Mouse (Mus musculus) gastrocnemius, postnatal 4 days (tissue): ENCODE results near the gene Apol7e. TPM values are rescaled to one million over a fixed set of nuclear protein-coding genes. Genes with fewer than 3 reads are reported as not detected.
A peak's percentile ranks its signal among the peaks of the same experiment; 100 is the strongest.
"Not testable (repeated sequence)": the region's sequence is repeated elsewhere in the genome, so short reads cannot be mapped to it uniquely, and the experiment has no call there.

ENCODE experiments used
- DNase-seq, 2 experiments: peaks; one replicate each; pipeline ENCODE4 v3.0.0; 2021 to 2022; ENCODE audit warnings: low spot score in 2 of 2, mixed read lengths in 2 of 2
- long read RNA-seq, 2 experiments: library from polyadenylated mRNA; stranded (forward); transcript quantifications; one replicate each; pipeline ENCODE4 v2.0.0; 2021
- total RNA-seq, 2 experiments: library from RNA; stranded (reverse); gene quantifications; 2 replicates each; pipeline ENCODE4 v1.2.3; 2021

Gene Apol7e
- under 1 TPM in 1 of 2 experiments, not detected in 1; 0.20 TPM for total RNA-seq
- long read RNA-seq, experiment 1: 0 reads
- long read RNA-seq, experiment 2: 0 reads

DNA sequence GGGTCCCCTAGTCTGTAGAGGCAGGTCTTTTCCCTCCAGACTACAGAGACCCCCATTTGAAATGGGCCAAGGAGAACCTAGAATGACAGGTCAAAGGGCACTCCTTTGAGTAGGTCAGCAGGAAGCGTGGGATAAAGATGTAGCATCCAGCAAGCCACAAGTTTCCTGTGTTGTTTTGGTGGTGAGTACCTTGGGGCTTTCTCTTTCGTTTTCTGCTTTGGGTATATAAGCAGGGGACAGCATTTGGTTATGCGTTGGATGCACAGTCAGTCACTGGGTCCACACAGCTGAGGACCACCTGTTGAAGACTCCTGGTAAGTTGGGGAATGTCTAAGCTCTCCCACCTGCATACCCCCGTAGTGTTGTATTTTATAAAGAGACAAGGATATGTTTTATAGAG is at the start of gene Apol7e:
Gene Apol7e (plus strand): TSS at position 202 of the 400 bp plus-strand sequence.
- DNase-seq: not testable (repeated sequence)

GRCm38 (mm10) chr15:77651143-77651542 is 47.5 kb upstream of the Apol7e start:
- not testable (repeated sequence) for DNase-seq

DNA sequence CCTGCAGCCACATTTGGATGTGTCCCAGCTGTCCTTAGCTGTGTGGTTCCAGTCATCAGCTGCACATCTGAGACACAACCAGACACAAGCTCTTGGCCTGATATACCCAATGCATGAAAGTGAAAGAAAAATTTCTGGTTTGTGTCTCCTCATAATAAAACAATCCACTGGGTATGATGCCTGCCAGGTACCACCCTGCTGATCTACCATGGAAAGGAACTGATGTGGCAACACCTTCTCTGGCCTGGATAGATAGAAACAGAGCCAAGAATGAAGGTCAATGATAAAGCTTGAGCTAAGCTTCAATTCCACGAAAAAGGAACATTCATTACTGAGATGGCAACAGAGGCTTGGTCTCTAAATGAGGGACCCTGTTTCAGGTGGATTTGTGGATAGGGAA is 38.9 kb upstream of the Apol7e start:
- not testable (repeated sequence) for DNase-seq

DNA sequence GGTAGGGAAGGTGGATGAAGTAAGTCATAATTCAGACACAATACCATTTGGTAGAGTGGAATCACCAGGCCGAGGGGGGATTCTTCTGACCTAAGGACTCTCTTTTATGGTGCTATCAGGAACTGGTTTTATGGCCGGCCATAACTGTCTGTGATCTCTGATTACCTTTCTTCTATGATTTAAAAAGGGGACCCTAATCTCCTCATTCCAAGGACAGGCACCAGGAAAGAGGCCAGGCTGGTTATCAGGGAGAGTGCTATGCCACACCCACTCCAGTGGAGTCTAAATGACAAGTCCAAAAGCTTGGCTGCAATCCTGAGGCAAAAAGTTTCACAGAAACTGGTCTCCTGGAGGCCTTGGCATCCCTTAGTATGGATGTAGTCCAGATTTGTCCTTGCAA is 36.8 kb upstream of the Apol7e start:
- not testable (repeated sequence) for DNase-seq

DNA sequence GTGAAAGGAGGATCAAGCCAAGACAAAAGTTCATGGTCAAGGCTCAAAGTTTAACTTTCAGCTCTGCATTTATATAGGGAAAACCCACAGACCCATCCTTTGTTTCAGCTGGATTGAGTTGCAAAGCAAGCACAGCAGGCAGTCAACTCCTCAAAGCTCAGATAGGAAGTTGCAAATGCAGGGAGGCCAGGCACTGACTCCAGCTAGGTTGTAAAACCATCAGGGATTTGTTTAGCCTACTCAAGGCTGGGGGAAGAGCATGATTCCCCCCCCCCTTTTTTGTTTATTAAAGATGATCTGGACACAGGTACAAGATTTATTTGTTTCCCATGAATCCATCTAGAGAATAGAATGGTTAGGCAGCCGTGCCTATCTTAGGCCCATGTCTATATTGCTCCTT is 24.6 kb upstream of the Apol7e start:
- not testable (repeated sequence) for DNase-seq

- DNase-seq: peak; percentile 17 to 47
Measured at GRCm38 (mm10) chr15:77683944-77684343, 14.7 kb upstream of the Apol7e start.

GRCm38 (mm10) chr15:77691532-77692311 is 6.9 kb upstream of the Apol7e start:
- not testable (repeated sequence) for DNase-seq

GRCm38 (mm10) chr15:77694687-77695295 is 3.9 kb upstream of the Apol7e start:
- not testable (repeated sequence) for DNase-seq

GRCm38 (mm10) chr15:77705306-77705705 is 6.6 kb downstream of the Apol7e start:
- not testable (repeated sequence) for DNase-seq

- not testable (repeated sequence) for DNase-seq
Measured at GRCm38 (mm10) chr15:77708936-77709335, 10.3 kb downstream of the Apol7e start.

- not testable (repeated sequence) for DNase-seq
Measured at GRCm38 (mm10) chr15:77718240-77718639, 19.6 kb downstream of the Apol7e start.

DNA sequence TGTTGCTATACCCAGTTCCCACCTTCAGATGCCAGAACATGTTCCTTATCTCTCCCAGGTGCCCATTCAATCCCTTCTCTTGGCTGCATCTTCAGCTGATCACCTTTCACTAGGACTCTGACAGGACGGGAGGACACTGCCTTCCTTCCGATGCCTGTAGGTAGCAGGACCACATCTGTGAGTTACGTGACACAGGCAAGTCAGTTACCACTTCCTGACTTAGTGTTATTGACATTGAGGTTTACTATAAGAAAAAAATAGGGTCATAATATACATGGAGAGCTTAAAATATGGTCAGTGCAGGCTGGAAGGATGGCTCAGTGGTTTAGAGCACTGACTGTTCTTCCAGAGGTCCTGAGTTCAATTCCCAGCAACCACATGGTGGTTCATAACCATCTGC is 22.9 kb downstream of the Apol7e start:
- DNase-seq: not testable (repeated sequence)

DNA sequence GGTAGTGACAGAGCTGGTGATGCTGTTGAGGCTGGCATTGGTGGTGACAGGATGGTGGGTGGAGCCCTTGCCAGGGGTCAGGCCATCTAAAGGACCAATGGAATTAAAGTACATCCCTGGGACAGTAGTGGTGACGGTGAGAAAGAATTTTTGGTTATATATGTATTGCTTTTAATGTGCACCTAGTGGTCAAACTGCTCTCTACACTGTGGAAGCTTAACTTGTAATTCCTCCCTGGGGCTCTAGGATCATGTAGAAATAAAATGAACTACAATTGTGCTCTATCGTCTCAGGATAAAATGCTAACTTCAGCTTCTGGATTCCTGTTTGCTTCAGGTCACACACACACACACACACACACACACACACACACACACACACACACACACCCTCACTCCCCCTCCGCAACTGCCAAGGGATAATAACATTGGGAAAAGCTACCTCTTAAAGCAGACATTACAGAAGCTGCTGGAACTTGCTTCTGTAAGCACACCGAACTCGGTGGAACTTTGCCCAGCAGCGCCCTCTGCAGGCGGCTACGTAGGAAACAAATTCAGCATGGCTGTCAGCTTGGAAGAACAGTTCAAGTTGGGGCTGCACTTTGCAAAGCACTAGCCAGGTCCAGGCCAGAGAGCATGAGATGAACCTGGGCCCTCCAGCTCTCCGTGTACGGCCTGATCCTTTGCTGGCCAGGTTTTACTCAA is 25.7 kb downstream of the Apol7e start:
- not testable (repeated sequence) for DNase-seq

GRCm38 (mm10) chr15:77725393-77726020 is 26.9 kb downstream of the Apol7e start:
- not testable (repeated sequence) for DNase-seq

DNA sequence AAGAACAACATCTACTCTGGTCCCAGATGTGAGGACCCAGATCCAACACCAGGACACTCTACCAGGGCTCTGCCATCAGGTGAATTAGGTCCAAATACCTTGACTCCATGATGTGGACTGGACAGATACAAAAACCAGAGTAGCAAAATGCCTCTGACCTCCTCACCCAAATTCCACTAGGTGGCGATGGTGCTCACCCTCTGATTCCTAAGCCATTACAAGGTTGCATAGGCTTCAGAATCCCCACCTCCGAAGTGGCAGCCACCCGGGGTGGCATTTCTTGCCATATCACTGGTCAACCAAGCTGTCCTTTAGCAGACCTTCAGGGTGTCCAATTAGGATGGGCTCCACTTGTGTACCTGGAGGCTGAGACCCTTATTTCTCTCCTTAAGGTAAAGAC is 28.5 kb downstream of the Apol7e start:
- DNase-seq: not testable (repeated sequence)

GRCm38 (mm10) chr15:77727745-77728144 is 29.1 kb downstream of the Apol7e start:
- not testable (repeated sequence) for DNase-seq

- not testable (repeated sequence) for DNase-seq
Measured at GRCm38 (mm10) chr15:77728739-77729138, 30.1 kb downstream of the Apol7e start, which contains the start of gene Apol9b. Gene Apol9b (plus strand): TSS chr15:77729039.

GRCm38 (mm10) chr15:77731605-77732004 is 32.9 kb downstream of the Apol7e start:
- DNase-seq: no peak

DNA sequence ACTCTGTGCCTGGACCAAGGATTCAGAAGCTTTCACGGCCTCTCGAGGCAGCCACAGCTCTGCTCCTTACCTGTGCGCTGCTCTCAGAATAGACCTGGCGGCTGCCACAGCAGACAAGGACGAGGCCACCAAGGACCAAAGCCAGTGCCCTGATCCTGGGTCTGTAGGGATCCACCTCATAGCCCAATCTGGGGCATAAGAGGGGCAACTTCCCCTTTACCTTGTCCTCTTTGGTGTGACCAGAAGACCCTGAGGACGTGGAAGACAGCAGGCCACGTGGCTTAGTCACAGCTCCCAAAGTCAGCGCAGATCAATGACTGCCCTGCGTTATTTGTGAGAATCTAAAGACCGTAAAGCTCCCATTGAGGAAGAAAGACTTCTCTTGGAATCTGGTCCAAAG is 34.2 kb downstream of the Apol7e start:
- DNase-seq: not testable (repeated sequence)

DNA sequence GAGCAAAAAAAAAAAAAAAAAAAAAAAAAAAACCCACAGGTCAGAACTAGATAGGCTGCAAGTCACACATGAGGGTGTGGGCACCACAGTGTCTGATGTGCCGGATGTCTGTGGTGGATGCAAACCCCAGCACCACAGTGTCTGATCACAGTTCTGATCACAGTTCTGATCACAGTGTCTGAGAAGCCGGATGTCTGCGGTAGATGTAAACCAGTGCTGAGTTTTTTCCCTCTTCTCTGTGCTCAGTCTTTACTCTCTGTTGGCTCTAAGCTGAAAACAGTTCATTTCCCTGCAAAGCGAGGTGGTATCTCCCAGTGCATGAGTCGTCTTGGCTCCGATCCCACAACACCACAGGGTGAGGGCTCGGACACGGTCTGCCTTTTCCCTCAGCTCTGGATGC is 34.7 kb downstream of the Apol7e start:
- not testable (repeated sequence) for DNase-seq

DNA sequence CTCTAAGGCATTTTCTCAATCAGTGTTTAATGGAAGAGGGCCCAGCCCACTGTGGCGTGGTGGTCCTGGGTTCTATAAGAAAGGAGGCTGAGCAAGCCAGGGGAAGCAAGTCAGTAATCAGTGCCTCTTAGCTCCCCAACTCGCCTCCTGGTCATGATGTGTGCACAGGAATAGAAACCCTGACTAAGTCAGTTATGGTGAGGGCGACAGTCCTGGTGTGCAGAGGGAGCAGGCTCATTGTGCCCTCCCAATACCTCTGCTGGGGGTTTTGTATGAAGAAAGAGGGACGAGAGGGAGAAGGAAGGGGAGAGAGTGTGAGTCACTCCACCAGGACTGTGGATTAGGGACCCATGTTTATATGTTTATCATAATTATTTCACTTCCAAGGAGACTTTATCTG is 35.2 kb downstream of the Apol7e start:
- not testable (repeated sequence) for DNase-seq
